Mouse (Mus musculus): ENCODE results near the gene Ush1c. TPM values are rescaled to one million over a fixed set of nuclear protein-coding genes. Genes with fewer than 3 reads are reported as not detected.

The Ush1c gene
- not detected for polyA plus RNA-seq (2017; shearing (Covaris generic))

GRCm38 (mm10) chr7:46238346-46238745 is at the start of gene Ush1c:
Gene Ush1c, minus strand, starts transcription at chr7:46238503.

GRCm38 (mm10) chr7:46240696-46241095 is 2.4 kb upstream of the Ush1c start, which contains the start of gene Otog:
Gene Otog, plus strand, starts transcription at chr7:46240987.

GRCm38 (mm10) chr7:46179431-46180275 is 58.6 kb downstream of the Ush1c start, which contains the start of gene Abcc8:
Gene Abcc8, minus strand, starts transcription at chr7:46180033.

Other genes starting within 250 kb of the Ush1c start
- gene Abcc6, start 208.2 kb downstream of the Ush1c start, polyA plus RNA-seq (2017; shearing (Covaris generic)): not detected
- 19.9 TPM for gene Nomo1, start 204.8 kb downstream of the Ush1c start, polyA plus RNA-seq (2017; shearing (Covaris generic))
- not detected for gene Kcnj11, start 137.7 kb downstream of the Ush1c start, polyA plus RNA-seq (2017; shearing (Covaris generic))
- gene Abcc8, start 58.5 kb downstream of the Ush1c start, polyA plus RNA-seq (2017; shearing (Covaris generic)): not detected
- gene Otog, start 2.5 kb upstream of the Ush1c start, polyA plus RNA-seq (2017; shearing (Covaris generic)): not detected
- not detected for gene Myod1, start 138.0 kb upstream of the Ush1c start, polyA plus RNA-seq (2017; shearing (Covaris generic))
- 0.36 TPM for gene Kcnc1, start 158.0 kb upstream of the Ush1c start, polyA plus RNA-seq (2017; shearing (Covaris generic))